Mouse (Mus musculus) heart, postnatal 0 days (tissue): ENCODE data around the gene Cox10. TPM values are rescaled to one million over a fixed set of nuclear protein-coding genes. Genes with fewer than 3 reads are reported as not detected.

ENCODE experiments used
- ATAC-seq: fragments of 200-750 bp; cut with Nextera tagmentation; 2 replicates; pipeline ENCODE4 v1.8.0; 2017; ENCODE audit warnings: low read depth, moderate number of reproducible peaks, moderate library complexity; ENCODE audit not compliant: insufficient read depth
- DNase-seq: peaks from one replicate; pipeline ENCODE4 v3.0.0-alpha.2; 2016; ENCODE audit warnings: low spot score
- H3K27ac ChIP-seq: fragments of 300-500 bp; sonication (generic); 2 replicates; pipeline ENCODE4 v1.5.1; 2014; ENCODE audit warnings: low read depth, mild to moderate bottlenecking
- H3K27me3 ChIP-seq: fragments of 300-500 bp; sonication (generic); 2 replicates; pipeline ENCODE4 v1.6.1; 2014; ENCODE audit warnings: low read length, mixed read lengths; ENCODE audit not compliant: control insufficient read depth, insufficient read depth
- H3K36me3 ChIP-seq: fragments of 300-500 bp; sonication (generic); replicated peaks from 2 replicates; pipeline ENCODE4 v1.6.1; 2014; ENCODE audit warnings: low read length, mixed read lengths; ENCODE audit not compliant: control insufficient read depth, insufficient read depth
- H3K4me1 ChIP-seq: fragments of 300-500 bp; sonication (generic); 2 replicates; pipeline ENCODE4 v1.6.1; 2014; ENCODE audit warnings: antibody characterized with exemption; ENCODE audit not compliant: control insufficient read depth, insufficient read depth
- H3K4me2 ChIP-seq: fragments of 300-500 bp; sonication (generic); 2 replicates; pipeline ENCODE4 v1.6.1; 2014; ENCODE audit warnings: low read depth, mild to moderate bottlenecking, low read length, moderate library complexity
- H3K4me3 ChIP-seq: fragments of 300-500 bp; sonication (generic); 2 replicates; pipeline ENCODE4 v1.5.1; 2014; ENCODE audit warnings: low read depth, low read length
- H3K9ac ChIP-seq: fragments of 300-500 bp; sonication (generic); replicated peaks from 2 replicates; pipeline ENCODE4 v1.6.1; 2014; ENCODE audit warnings: low read depth, low read length, mixed read lengths
- H3K9me3 ChIP-seq: fragments of 300-500 bp; sonication (generic); replicated peaks from 2 replicates; pipeline ENCODE4 v1.6.1; 2016; ENCODE audit warnings: low read length; ENCODE audit not compliant: control insufficient read depth
- CTCF ChIP-seq: IDR thresholded peaks from 2 replicates; pipeline ENCODE4 v1.5.1; 2016; ENCODE audit warnings: antibody characterized with exemption, control low read depth, low read depth
- EP300 ChIP-seq: IDR thresholded peaks from 2 replicates; pipeline ENCODE4 v1.6.1; 2016; ENCODE audit warnings: antibody characterized with exemption, low read depth
- WGBS: fragments of 180-500 bp; shearing (Covaris S2); extraction: QIAGEN DNeasy Blood & Tissue Kit; methylation state at CpG from one replicate; pipeline ENCODE4 v1.1.7; 2014; 5-methylcytosine and 5-hydroxymethylcytosine counted together
- polyA plus RNA-seq: library from polyadenylated mRNA; unstranded; fragments of >200 nt; fragmentation: Nextera tagmentation; extraction: Ambion mirVana; gene quantifications from 2 replicates; pipeline ENCODE4 v1.2.1, GENCODE M21; 2015
- total RNA-seq: library from RNA; depleted of rRNA; stranded (reverse); fragments of >200 nt; gene quantifications from 2 replicates; pipeline ENCODE4 v1.2.3, GENCODE M21; 2014; ENCODE audit warnings: low replicate concordance

The Cox10 gene
- total and polyA plus RNA-seq, 2 experiments from 2014 or later: 31.2 to 54.3 TPM

GRCm38 (mm10) chr11:64035709-64036108 is 43.6 kb downstream of the Cox10 start:
- Histone ChIP-seq H3K4me2 (no peak overlapping the region), H3K36me3 (0 out of 2 replicates have a peak, but pooled peaks cover under 1% of the 10 kb centered on the region), H3K27ac (no peak overlapping the region), H3K9ac (no peak overlapping the region), H3K4me3 (no peak overlapping the region), H3K4me1 (no peaks in the 10 kb centered on the region; the same call in 1 of the 2 replicates), H3K9me3 (no peaks in the 10 kb centered on the region), H3K27me3 (no peaks in the 10 kb centered on the region)
- no peak for TF ChIP-seq CTCF
- no peak for TF ChIP-seq EP300
- 92% methylated on average over 4 of the region's 4 CpGs for WGBS
- DNase-seq: no peak
- ATAC-seq: no peak

- Histone ChIP-seq H3K9me3 (no peaks in the 10 kb centered on the region), H3K36me3 (0 out of 2 replicates have a peak, but pooled peaks cover 6% of the 10 kb centered on the region), H3K4me2 (no peak overlapping the region), H3K9ac (no peak overlapping the region), H3K4me3 (no peak overlapping the region), H3K4me1 (no peaks in the 10 kb centered on the region; the same call in 1 of the 2 replicates), H3K27ac (no peak overlapping the region), H3K27me3 (no peaks in the 10 kb centered on the region)
- TF ChIP-seq CTCF (no peak), EP300 (no peak)
- DNase-seq: no peak
- 63% methylated on average over 5 of the region's 5 CpGs for WGBS
- ATAC-seq: no peak
Measured at GRCm38 (mm10) chr11:64034686-64035085, 44.6 kb downstream of the Cox10 start.

GRCm38 (mm10) chr11:64027423-64027822 is 51.8 kb downstream of the Cox10 start:
- no peak overlapping the region for H3K27ac ChIP-seq
- TF ChIP-seq CTCF (no peak), EP300 (no peak)
- H3K36me3 ChIP-seq: 0 out of 2 replicates have a peak, but pooled peaks cover 6% of the 10 kb centered on the region
- H3K4me1 ChIP-seq: peaks cover 3% of the 10 kb centered on the region; the same call in 1 of the 2 replicates
- ATAC-seq (no peak), DNase-seq (no peak)
- H3K9me3 ChIP-seq: no peaks in the 10 kb centered on the region
- WGBS: 66% methylated on average over 8 of the region's 8 CpGs
- H3K9ac ChIP-seq: no peak overlapping the region
- no peak overlapping the region for H3K4me3 ChIP-seq
- no peaks in the 10 kb centered on the region for H3K27me3 ChIP-seq
- no peak overlapping the region for H3K4me2 ChIP-seq

- H3K27ac ChIP-seq: no peak overlapping the region
- H3K4me1 ChIP-seq: peaks cover 3% of the 10 kb centered on the region; the same call in 1 of the 2 replicates
- H3K4me3 ChIP-seq: no peak overlapping the region
- no peaks in the 10 kb centered on the region for H3K9me3 ChIP-seq
- WGBS: 64% methylated on average over 4 of the region's 4 CpGs
- TF ChIP-seq EP300 (no peak), CTCF (no peak)
- H3K9ac ChIP-seq: no peak overlapping the region
- no peak overlapping the region for H3K4me2 ChIP-seq
- H3K36me3 ChIP-seq: 0 out of 2 replicates have a peak, but pooled peaks cover 6% of the 10 kb centered on the region
- no peaks in the 10 kb centered on the region for H3K27me3 ChIP-seq
- DNase-seq: no peak
- ATAC-seq: no peak
Measured at GRCm38 (mm10) chr11:64025843-64026242, 53.4 kb downstream of the Cox10 start.

GRCm38 (mm10) chr11:64024575-64024974 is 54.7 kb downstream of the Cox10 start:
- ATAC-seq (no peak), DNase-seq (no peak)
- Histone ChIP-seq H3K9ac (no peak overlapping the region), H3K27me3 (no peaks in the 10 kb centered on the region), H3K27ac (no peak overlapping the region), H3K36me3 (no peaks in the 10 kb centered on the region), H3K4me2 (no peak overlapping the region), H3K4me3 (no peak overlapping the region), H3K9me3 (no peaks in the 10 kb centered on the region), H3K4me1 (peaks cover 3% of the 10 kb centered on the region; the same call in 1 of the 2 replicates)
- TF ChIP-seq EP300 (no peak), CTCF (no peak)
- 78% methylated on average over 7 of the region's 7 CpGs for WGBS

GRCm38 (mm10) chr11:64023380-64023981 is 55.8 kb downstream of the Cox10 start:
- no peak for ATAC-seq
- Histone ChIP-seq H3K9ac (no peak overlapping the region), H3K27me3 (no peaks in the 10 kb centered on the region), H3K9me3 (no peaks in the 10 kb centered on the region), H3K4me3 (no peak overlapping the region), H3K4me2 (no peak overlapping the region), H3K36me3 (no peaks in the 10 kb centered on the region), H3K4me1 (peaks cover 3% of the 10 kb centered on the region; the same call in 1 of the 2 replicates), H3K27ac (no peak overlapping the region)
- 51% methylated on average over 15 of the region's 15 CpGs for WGBS
- DNase-seq: no peak
- TF ChIP-seq EP300 (no peak), CTCF (no peak)
